Mouse (Mus musculus) liver, embryonic 14.5 days (tissue): ENCODE measurements around the gene Npc2. TPM values are rescaled to one million over a fixed set of nuclear protein-coding genes. Genes with fewer than 3 reads are reported as not detected.

Experiments
- ATAC-seq: fragments of 200-750 bp; cut with Nextera tagmentation; 2 replicates; pipeline ENCODE4 v1.8.0; 2017; ENCODE audit warnings: moderate number of reproducible peaks, mild to moderate bottlenecking, moderate library complexity; ENCODE audit not compliant: insufficient read depth
- DNase-seq, 3 experiments: peaks; one replicate each; pipeline ENCODE4 v3.0.0-alpha.2; 2012 to 2013; ENCODE audit warnings: low read depth in 3 of 3, low spot score in 3 of 3
- H3K27ac ChIP-seq: fragments of 300-500 bp; sonication (generic); 2 replicates; pipeline ENCODE4 v1.5.1; 2014; ENCODE audit warnings: moderate library complexity, mild to moderate bottlenecking, control low read depth, inconsistent platforms
- H3K27me3 ChIP-seq: fragments of 300-500 bp; sonication (generic); 2 replicates; pipeline ENCODE4 v1.6.1; 2014; ENCODE audit warnings: mild to moderate bottlenecking, low read length, moderate library complexity; ENCODE audit not compliant: control insufficient read depth, insufficient read depth
- H3K36me3 ChIP-seq: fragments of 300-500 bp; sonication (generic); replicated peaks from 2 replicates; pipeline ENCODE4 v1.6.1; 2014; ENCODE audit warnings: low read depth; ENCODE audit not compliant: control insufficient read depth, insufficient read depth
- H3K4me1 ChIP-seq, 2 experiments: fragments of 200-500 bp in 1 of 2; fragments of 300-500 bp in 1 of 2; sonication (generic) in 1 of 2; replicated peaks; 2 replicates each; pipeline ENCODE4 v1.6.1; 2012 to 2014; ENCODE audit warnings: antibody characterized with exemption in 1 of 2, inconsistent platforms in 1 of 2, low read length in 1 of 2; ENCODE audit not compliant: control insufficient read depth in 2 of 2, insufficient read depth in 2 of 2
- H3K4me2 ChIP-seq: fragments of 300-500 bp; sonication (generic); 2 replicates; pipeline ENCODE4 v1.6.1; 2014; ENCODE audit warnings: low read depth, mild to moderate bottlenecking, control low read depth, moderate library complexity
- H3K4me3 ChIP-seq, 2 experiments: fragments of 200-500 bp in 1 of 2; fragments of 300-500 bp in 1 of 2; sonication (generic) in 1 of 2; 2 replicates each; pipeline ENCODE4 v1.5.1; 2012 to 2014; ENCODE audit warnings: low read depth in 2 of 2, low read length in 2 of 2, mild to moderate bottlenecking in 2 of 2, control low read depth in 1 of 2, inconsistent platforms in 1 of 2, moderate library complexity in 1 of 2; ENCODE audit not compliant: insufficient read depth in 1 of 2
- H3K9ac ChIP-seq: fragments of 300-500 bp; sonication (generic); replicated peaks from 2 replicates; pipeline ENCODE4 v1.6.1; 2014; ENCODE audit warnings: mild to moderate bottlenecking, control low read depth, moderate library complexity
- H3K9me3 ChIP-seq: fragments of 300-500 bp; sonication (generic); 2 replicates; pipeline ENCODE4 v1.6.1; 2016; ENCODE audit warnings: low read length, mixed read lengths; ENCODE audit not compliant: control insufficient read depth
- CTCF ChIP-seq: IDR thresholded peaks from 2 replicates; pipeline ENCODE4 v1.5.1; 2016; ENCODE audit warnings: antibody characterized with exemption, low read depth, control low read depth
- EP300 ChIP-seq: IDR thresholded peaks from 2 replicates; pipeline ENCODE4 v1.6.1; 2016; ENCODE audit warnings: antibody characterized with exemption, low read depth
- WGBS: fragments of 180-500 bp; shearing (Covaris S2); extraction: QIAGEN DNeasy Blood & Tissue Kit; methylation state at CpG from one replicate; pipeline ENCODE4 v1.1.7; 2014; ENCODE audit not compliant: insufficient replicate concordance; 5-methylcytosine and 5-hydroxymethylcytosine counted together
- polyA plus RNA-seq, 2 experiments: library from polyadenylated mRNA; depleted of rRNA in 1 of 2; stranded (reverse) in 1 of 2; unstranded in 1 of 2; fragments of >200 nt; fragmentation: Nextera tagmentation in 1 of 2; extraction: Ambion mirVana in 1 of 2; gene quantifications; 2 replicates each; pipeline versions ENCODE4 v1.2.1 to v1.2.3; 2012 to 2014

The Npc2 gene
- polyA plus RNA-seq, 2 experiments, result 18.0 to 22.5 TPM

- peaks cover 21 to 24% of the 10 kb centered on the region in 2 experiments for H3K4me1 ChIP-seq
- peak overlapping the region; percentile 74 for H3K9ac ChIP-seq
- H3K9me3 ChIP-seq, result no peaks in the 10 kb centered on the region
- H3K27ac ChIP-seq, result peak overlapping the region; percentile 65
- H3K4me2 ChIP-seq, result peak overlapping the region; percentile 87
- WGBS, result 1% methylated on average over 20 of the region's 20 CpGs
- TF ChIP-seq CTCF (no peak), EP300 (no peak)
- DNase-seq, result peak; percentile 23 to 43 (median 24)
- no peaks in the 10 kb centered on the region for H3K27me3 ChIP-seq
- peak overlapping the region; percentile 87 to 97 for H3K4me3 ChIP-seq
- peaks cover 3% of the 10 kb centered on the region for H3K36me3 ChIP-seq
- peak; percentile 25; the same call in 1 of the 2 replicates for ATAC-seq
Observed at GRCm38 (mm10) chr12:84773476-84773875, 524 bp upstream of the Npc2 start.

- ATAC-seq (no peak), DNase-seq (no peak)
- Histone ChIP-seq H3K36me3 (peaks cover 3% of the 10 kb centered on the region), H3K9ac (peak overlapping the region; percentile 80), H3K4me3 (peak overlapping the region; percentile 87 to 95), H3K27me3 (no peaks in the 10 kb centered on the region), H3K4me2 (peak overlapping the region; percentile 86), H3K9me3 (no peaks in the 10 kb centered on the region), H3K4me1 (peaks cover 21 to 28% of the 10 kb centered on the region in 2 experiments), H3K27ac (peak overlapping the region; percentile 89)
- 8% methylated on average over 10 of the region's 10 CpGs for WGBS
- TF ChIP-seq CTCF, result no peak
- no peak for TF ChIP-seq EP300
Observed at GRCm38 (mm10) chr12:84771981-84772520, 901 bp downstream of the Npc2 start.

- H3K9ac ChIP-seq, result no peak overlapping the region
- WGBS, result 68% methylated on average over 7 of the region's 7 CpGs
Observed at GRCm38 (mm10) chr12:84769624-84770023, 3.3 kb downstream of the Npc2 start.

GRCm38 (mm10) chr12:84767510-84767909 is 5.4 kb downstream of the Npc2 start:
- H3K4me3 ChIP-seq, result no peak overlapping the region
- TF ChIP-seq EP300 (no peak), CTCF (no peak)
- DNase-seq (no peak), ATAC-seq (no peak)
- peaks cover 3% of the 10 kb centered on the region; the same call in 1 of the 2 replicates for H3K36me3 ChIP-seq
- 61% methylated on average over 6 of the region's 6 CpGs for WGBS
- no peak overlapping the region for H3K9ac ChIP-seq
- H3K27ac ChIP-seq, result no peak overlapping the region
- H3K4me2 ChIP-seq, result no peak overlapping the region
- H3K9me3 ChIP-seq, result no peaks in the 10 kb centered on the region
- no peaks in the 10 kb centered on the region for H3K27me3 ChIP-seq
- H3K4me1 ChIP-seq, result peaks cover 11 to 18% of the 10 kb centered on the region in 2 experiments; a peak in 3 of 4 replicates

More at GRCm38 (mm10) chr12:84769624-84770023, 3.3 kb downstream of the Npc2 start:
- H3K27ac ChIP-seq, result no peak overlapping the region
- H3K36me3 ChIP-seq, result peaks cover 3% of the 10 kb centered on the region; the same call in 1 of the 2 replicates
- ATAC-seq (no peak), DNase-seq (no peak)
- no peak overlapping the region for H3K4me2 ChIP-seq
- no peak for TF ChIP-seq CTCF
- no peak for TF ChIP-seq EP300
- peaks cover 18 to 26% of the 10 kb centered on the region in 2 experiments for H3K4me1 ChIP-seq
- H3K27me3 ChIP-seq, result no peaks in the 10 kb centered on the region
- no peaks in the 10 kb centered on the region for H3K9me3 ChIP-seq
- H3K4me3 ChIP-seq, result no peak overlapping the region

- DNase-seq (no peak), ATAC-seq (no peak)
- H3K9ac ChIP-seq, result no peak overlapping the region
- H3K4me2 ChIP-seq, result no peak overlapping the region
- H3K4me1 ChIP-seq, result peaks cover 6 to 13% of the 10 kb centered on the region in 2 experiments; a peak in 3 of 4 replicates
- TF ChIP-seq EP300 (no peak), CTCF (no peak)
- peaks cover 3% of the 10 kb centered on the region; the same call in 1 of the 2 replicates for H3K36me3 ChIP-seq
- H3K9me3 ChIP-seq, result no peaks in the 10 kb centered on the region
- 67% methylated on average over 5 of the region's 5 CpGs for WGBS
- H3K27ac ChIP-seq, result no peak overlapping the region
- H3K4me3 ChIP-seq, result no peak overlapping the region
- no peaks in the 10 kb centered on the region for H3K27me3 ChIP-seq
Observed at GRCm38 (mm10) chr12:84766113-84766735, 6.7 kb downstream of the Npc2 start.
